Mouse (Mus musculus): Measurements from ENCODE around the gene Creld2. TPM values are rescaled to one million over a fixed set of nuclear protein-coding genes. Genes with fewer than 3 reads are reported as not detected.

The Creld2 gene
- polyA plus RNA-seq, 1 experiment from 2014 or later, result 97.9 TPM

GRCm38 (mm10) chr15:88837977-88838376 lies 18.5 kb downstream of the Creld2 start:
- H3K9me3 ChIP-seq (ENCODE audit: low read depth, low read length), result no peaks in the 10 kb centered on the region
- peak overlapping the region; percentile 88 for H3K4me2 ChIP-seq
- no peak overlapping the region for H3K27ac ChIP-seq (ENCODE audit: low read depth)
- peak overlapping the region; percentile 48 for H3K4me3 ChIP-seq (ENCODE audit: low read depth, low read length)
- WGBS, result 2% methylated on average over 11 of the region's 11 CpGs
- no peaks in the 10 kb centered on the region for H3K27me3 ChIP-seq (ENCODE audit: insufficient read depth, low read length)
- no peaks in the 10 kb centered on the region for H3K36me3 ChIP-seq (ENCODE audit: insufficient read depth)
- no peak overlapping the region; the same call in 1 of the 2 replicates for H3K9ac ChIP-seq
- H3K4me1 ChIP-seq (ENCODE audit: insufficient read depth), result peaks cover 11% of the 10 kb centered on the region
- ATAC-seq (ENCODE audit: insufficient read depth), result no peak
- peak; percentile 66 for DNase-seq
- no peak for TF ChIP-seq CTCF (IDR thresholded peaks at IDR 0.05; ENCODE audit: low read depth)

- TF ChIP-seq CTCF (IDR thresholded peaks at IDR 0.05; ENCODE audit: low read depth), result no peak
- peak overlapping the region; percentile 23; the same call in 1 of the 2 replicates for H3K4me2 ChIP-seq
- WGBS, result 8% methylated on average over 9 of the region's 9 CpGs
- H3K9ac ChIP-seq, result no peak overlapping the region
- no peaks in the 10 kb centered on the region for H3K27me3 ChIP-seq (ENCODE audit: insufficient read depth, low read length)
- H3K27ac ChIP-seq (ENCODE audit: low read depth), result peak overlapping the region; percentile 76
- no peaks in the 10 kb centered on the region for H3K36me3 ChIP-seq (ENCODE audit: insufficient read depth)
- peak; percentile 76 for ATAC-seq (ENCODE audit: insufficient read depth)
- no peaks in the 10 kb centered on the region for H3K9me3 ChIP-seq (ENCODE audit: low read depth, low read length)
- peak; percentile 73 for DNase-seq
- H3K4me3 ChIP-seq (ENCODE audit: low read depth, low read length), result no peak overlapping the region
- peaks cover 11% of the 10 kb centered on the region for H3K4me1 ChIP-seq (ENCODE audit: insufficient read depth)
Observed at GRCm38 (mm10) chr15:88839271-88839670, 19.8 kb downstream of the Creld2 start.

- no peak overlapping the region for H3K4me2 ChIP-seq
- no peaks in the 10 kb centered on the region for H3K36me3 ChIP-seq (ENCODE audit: insufficient read depth)
- peaks cover 11% of the 10 kb centered on the region for H3K4me1 ChIP-seq (ENCODE audit: insufficient read depth)
- H3K27me3 ChIP-seq (ENCODE audit: insufficient read depth, low read length), result no peaks in the 10 kb centered on the region
- DNase-seq, result peak; percentile 71
- H3K9ac ChIP-seq, result no peak overlapping the region
- no peak for ATAC-seq (ENCODE audit: insufficient read depth)
- H3K9me3 ChIP-seq (ENCODE audit: low read depth, low read length), result no peaks in the 10 kb centered on the region
- H3K27ac ChIP-seq (ENCODE audit: low read depth), result peak overlapping the region; percentile 76; the same call in 1 of the 2 replicates
- H3K4me3 ChIP-seq (ENCODE audit: low read depth, low read length), result no peak overlapping the region
- WGBS, result 52% methylated on average over 10 of the region's 10 CpGs
- no peak for TF ChIP-seq CTCF (IDR thresholded peaks at IDR 0.05; ENCODE audit: low read depth)
Observed at GRCm38 (mm10) chr15:88840126-88840525, 20.7 kb downstream of the Creld2 start.

GRCm38 (mm10) chr15:88841160-88841559 lies 21.7 kb downstream of the Creld2 start:
- no peaks in the 10 kb centered on the region for H3K9me3 ChIP-seq (ENCODE audit: low read depth, low read length)
- peaks cover 11% of the 10 kb centered on the region for H3K4me1 ChIP-seq (ENCODE audit: insufficient read depth)
- no peaks in the 10 kb centered on the region for H3K36me3 ChIP-seq (ENCODE audit: insufficient read depth)
- H3K4me2 ChIP-seq, result no peak overlapping the region
- TF ChIP-seq CTCF (IDR thresholded peaks at IDR 0.05; ENCODE audit: low read depth), result no peak
- H3K27me3 ChIP-seq (ENCODE audit: insufficient read depth, low read length), result no peaks in the 10 kb centered on the region
- no peak overlapping the region for H3K27ac ChIP-seq (ENCODE audit: low read depth)
- no peak overlapping the region for H3K4me3 ChIP-seq (ENCODE audit: low read depth, low read length)
- no peak overlapping the region for H3K9ac ChIP-seq
- 71% methylated on average over 2 of the region's 2 CpGs for WGBS
- ATAC-seq (ENCODE audit: insufficient read depth) (no peak), DNase-seq (no peak)

DNA sequence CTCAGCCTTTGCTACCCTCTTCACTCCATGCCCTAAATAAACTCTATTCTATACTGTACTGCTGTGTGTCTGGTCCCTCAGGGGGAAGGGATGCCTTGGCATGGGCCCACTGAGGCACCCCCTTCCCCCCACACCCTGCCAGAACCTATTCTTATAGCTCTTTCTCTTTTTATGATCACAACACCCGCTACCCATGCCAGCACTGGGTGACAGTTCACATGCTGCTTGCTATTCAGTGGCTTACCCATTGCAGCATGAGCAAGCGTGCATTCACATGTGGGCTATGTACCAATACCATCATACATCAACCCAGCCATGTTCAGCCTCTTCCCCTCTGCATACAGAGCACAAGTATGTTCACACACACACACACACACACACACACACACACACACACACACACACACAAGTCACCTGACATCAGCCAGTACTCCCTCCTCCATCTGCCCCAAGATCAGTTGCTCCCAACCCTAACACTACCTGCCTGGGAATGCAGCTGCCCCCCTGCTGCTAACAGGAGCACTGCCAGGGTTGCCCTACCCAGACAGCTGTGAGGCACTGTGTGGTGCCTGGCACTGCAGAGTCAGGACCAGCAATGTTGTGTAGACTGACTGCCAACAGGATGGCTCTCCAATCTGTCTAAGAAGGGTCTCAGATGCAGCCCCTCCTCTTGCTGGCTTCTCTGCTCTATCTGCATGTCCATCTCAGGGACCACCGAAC lies 22.3 kb downstream of the Creld2 start:
- WGBS, result 91% methylated on average over 3 of the region's 3 CpGs
- peaks cover 11% of the 10 kb centered on the region for H3K4me1 ChIP-seq (ENCODE audit: insufficient read depth)

DNA sequence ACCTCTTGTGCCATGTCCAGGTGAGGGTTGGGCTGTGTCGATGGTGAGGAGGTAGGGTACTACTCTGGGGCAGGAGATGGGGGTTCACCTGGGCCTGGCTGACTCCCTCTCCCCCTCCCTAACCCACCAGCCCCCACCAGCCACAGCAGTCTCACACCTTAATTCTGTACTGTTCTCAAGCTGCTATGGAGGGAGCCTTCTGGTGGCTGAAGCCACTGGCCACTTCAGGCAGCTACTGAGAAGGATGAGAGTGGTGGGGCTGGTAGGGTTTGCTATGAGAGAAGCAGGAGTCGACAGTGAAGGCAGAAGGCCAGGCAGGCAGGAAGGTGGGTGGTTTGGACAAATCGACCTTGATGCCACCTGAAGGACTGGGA lies 22.8 kb downstream of the Creld2 start:
- Histone ChIP-seq H3K36me3 (ENCODE audit: insufficient read depth) (no peaks in the 10 kb centered on the region), H3K9ac (no peak overlapping the region), H3K4me3 (ENCODE audit: low read depth, low read length) (no peak overlapping the region), H3K27ac (ENCODE audit: low read depth) (no peak overlapping the region), H3K9me3 (ENCODE audit: low read depth, low read length) (no peaks in the 10 kb centered on the region), H3K4me2 (no peak overlapping the region), H3K4me1 (ENCODE audit: insufficient read depth) (peaks cover 11% of the 10 kb centered on the region), H3K27me3 (ENCODE audit: insufficient read depth, low read length) (no peaks in the 10 kb centered on the region)
- TF ChIP-seq CTCF (IDR thresholded peaks at IDR 0.05; ENCODE audit: low read depth), result no peak
- ATAC-seq (ENCODE audit: insufficient read depth) (no peak), DNase-seq (no peak)
- 54% methylated on average over 3 of the region's 3 CpGs for WGBS

More for the DNA sequence above, 22.3 kb downstream of the Creld2 start:
- no peak for TF ChIP-seq CTCF (IDR thresholded peaks at IDR 0.05; ENCODE audit: low read depth)
- Histone ChIP-seq H3K27ac (ENCODE audit: low read depth) (no peak overlapping the region), H3K4me2 (no peak overlapping the region), H3K9ac (no peak overlapping the region), H3K27me3 (ENCODE audit: insufficient read depth, low read length) (no peaks in the 10 kb centered on the region), H3K36me3 (ENCODE audit: insufficient read depth) (no peaks in the 10 kb centered on the region), H3K9me3 (ENCODE audit: low read depth, low read length) (no peaks in the 10 kb centered on the region), H3K4me3 (ENCODE audit: low read depth, low read length) (no peak overlapping the region)
- ATAC-seq (ENCODE audit: insufficient read depth), result no peak
- DNase-seq, result no peak

GRCm38 (mm10) chr15:88843486-88844097 lies 24.1 kb downstream of the Creld2 start:
- no peak for TF ChIP-seq CTCF (IDR thresholded peaks at IDR 0.05; ENCODE audit: low read depth)
- H3K4me2 ChIP-seq, result no peak overlapping the region
- no peak overlapping the region for H3K4me3 ChIP-seq (ENCODE audit: low read depth, low read length)
- WGBS, result 17% methylated on average over 8 of the region's 8 CpGs
- peak; percentile 22; the same call in 1 of the 2 replicates for ATAC-seq (ENCODE audit: insufficient read depth)
- H3K4me1 ChIP-seq (ENCODE audit: insufficient read depth), result peaks cover 11% of the 10 kb centered on the region
- peak; percentile 63 for DNase-seq
- no peaks in the 10 kb centered on the region for H3K36me3 ChIP-seq (ENCODE audit: insufficient read depth)
- no peaks in the 10 kb centered on the region for H3K27me3 ChIP-seq (ENCODE audit: insufficient read depth, low read length)
- no peaks in the 10 kb centered on the region for H3K9me3 ChIP-seq (ENCODE audit: low read depth, low read length)
- no peak overlapping the region; the same call in 1 of the 2 replicates for H3K9ac ChIP-seq
- 0 out of 2 replicates have a peak overlapping the region, but pooled peaks have one; percentile 18 for H3K27ac ChIP-seq (ENCODE audit: low read depth)
